Mouse (Mus musculus) heart, postnatal 36 days (tissue): ENCODE results near the gene Trub1. TPM values are rescaled to one million over a fixed set of nuclear protein-coding genes. Genes with fewer than 3 reads are reported as not detected.

Experiments
- DNase-seq, 2 experiments: peaks; one replicate each; pipeline ENCODE4 v3.0.0; 2021 to 2022
- intact Hi-C: fragments of 180-260 bp; cut with DNase I; formaldehyde crosslinking; loops from one replicate; pipeline ENCODE4 v1.15.1; 2025
- total RNA-seq, 2 experiments: library from RNA; stranded (reverse); gene quantifications; 2 replicates each; pipeline ENCODE4 v1.2.3; 2021

The Trub1 gene
- total RNA-seq, result 1 to 10 TPM; 4.6 to 7.9 TPM

GRCm38 (mm10) chr19:57452492-57453217, at the start of gene Trub1:
Gene Trub1 (plus strand): TSS chr19:57452912.
- intact Hi-C loops, result loop anchor here (10.0 kb wide), 1 partner anchor 308 kb away; no protein-coding TSS in a partner anchor
- peak; percentile 76 to 81 for DNase-seq

GRCm38 (mm10) chr19:57403700-57404501, 48.8 kb upstream of the Trub1 start:
- peak; percentile 83 to 89 for DNase-seq
- intact Hi-C loops, result loop anchor here (1.0 to 10.0 kb wide), 3 partner anchors 53 to 239 kb away; partner anchors contain the start of gene Atrnl1

- no peak for DNase-seq
- intact Hi-C loops, result loop anchor here (1.0 to 10.0 kb wide), 3 partner anchors 52 to 239 kb away; partner anchors contain the start of gene Atrnl1
Observed at GRCm38 (mm10) chr19:57404502-57404848, 48.2 kb upstream of the Trub1 start.

GRCm38 (mm10) chr19:57407947-57408346, 44.8 kb upstream of the Trub1 start:
- no peak for DNase-seq
- intact Hi-C loops, result loop anchor here (10.0 kb wide), 1 partner anchor 207 kb away; the partner anchor contains the start of gene Atrnl1

- peak; percentile 62 to 64 for DNase-seq
- intact Hi-C loops, result no loop called here
Observed at GRCm38 (mm10) chr19:57411375-57412196, 41.1 kb upstream of the Trub1 start.

- intact Hi-C loops, result no loop called here
- DNase-seq, result no peak
Observed at GRCm38 (mm10) chr19:57413170-57413569, 39.5 kb upstream of the Trub1 start.

GRCm38 (mm10) chr19:57413918-57414317, 38.8 kb upstream of the Trub1 start:
- no peak for DNase-seq
- intact Hi-C loops, result no loop called here

- intact Hi-C loops, result no loop called here
- no peak for DNase-seq
Observed at GRCm38 (mm10) chr19:57415031-57415807, 37.5 kb upstream of the Trub1 start.

GRCm38 (mm10) chr19:57417800-57418580, 34.7 kb upstream of the Trub1 start:
- DNase-seq, result no peak
- intact Hi-C loops, result no loop called here

GRCm38 (mm10) chr19:57423402-57423801, 29.3 kb upstream of the Trub1 start:
- no peak for DNase-seq
- intact Hi-C loops, result no loop called here

- no peak for DNase-seq
- intact Hi-C loops, result no loop called here
Observed at GRCm38 (mm10) chr19:57425296-57425695, 27.4 kb upstream of the Trub1 start.

GRCm38 (mm10) chr19:57426841-57427240, 25.9 kb upstream of the Trub1 start:
- intact Hi-C loops, result no loop called here

GRCm38 (mm10) chr19:57427756-57428438, 24.8 kb upstream of the Trub1 start:
- no peak for DNase-seq
- intact Hi-C loops, result no loop called here

More at GRCm38 (mm10) chr19:57426841-57427240, 25.9 kb upstream of the Trub1 start:
- DNase-seq, result no peak

GRCm38 (mm10) chr19:57428641-57429040, 24.1 kb upstream of the Trub1 start:
- intact Hi-C loops, result no loop called here
- DNase-seq, result no peak

- intact Hi-C loops, result no loop called here
- no peak for DNase-seq
Observed at GRCm38 (mm10) chr19:57429926-57430325, 22.8 kb upstream of the Trub1 start.

- intact Hi-C loops, result no loop called here
- DNase-seq, result no peak
Observed at GRCm38 (mm10) chr19:57431476-57431875, 21.2 kb upstream of the Trub1 start.

GRCm38 (mm10) chr19:57434024-57434423, 18.7 kb upstream of the Trub1 start:
- intact Hi-C loops, result no loop called here
- DNase-seq, result no peak

GRCm38 (mm10) chr19:57436586-57437021, 16.1 kb upstream of the Trub1 start:
- peak in 1 of 2 experiments; percentile 19 for DNase-seq
- intact Hi-C loops, result no loop called here
